Mouse (Mus musculus): ENCODE results near the gene Fam111a. TPM values are rescaled to one million over a fixed set of nuclear protein-coding genes. Genes with fewer than 3 reads are reported as not detected.

The Fam111a gene
- polyA plus RNA-seq, 1 experiment from 2014 or later = 6.8 TPM

- peak overlapping the region; percentile 100 for H3K4me2 ChIP-seq (replicated peaks; ENCODE audit: low read depth)
- no peak for ATAC-seq
- no peaks in the 10 kb centered on the region for H3K9me3 ChIP-seq (ENCODE audit: control insufficient read depth)
- no peaks in the 10 kb centered on the region for H3K36me3 ChIP-seq (ENCODE audit: control insufficient read depth, insufficient read depth)
- 0 out of 2 replicates have a peak, but pooled peaks cover 7% of the 10 kb centered on the region for H3K4me1 ChIP-seq (replicated peaks; ENCODE audit: control insufficient read depth, insufficient read depth, low read length)
- peak overlapping the region; percentile 61 for H3K4me3 ChIP-seq (ENCODE audit: low read depth, low read length)
- 0 out of 2 replicates have a peak overlapping the region, but pooled peaks have one; percentile 68 for H3K9ac ChIP-seq (ENCODE audit: low read depth, low read length)
- H3K27ac ChIP-seq (ENCODE audit: low read depth, low read length) = no peak overlapping the region; the same call in 1 of the 2 replicates
- 11% methylated on average over 3 of the region's 3 CpGs for WGBS
- TF ChIP-seq CTCF (IDR thresholded peaks at IDR 0.05; ENCODE audit: low read depth) = no peak
- H3K27me3 ChIP-seq (replicated peaks; ENCODE audit: control insufficient read depth, insufficient read depth, low read length) = no peaks in the 10 kb centered on the region
Measured at GRCm38 (mm10) chr19:12500124-12500523, 45.4 kb upstream of the Fam111a start.

GRCm38 (mm10) chr19:12500881-12501311 lies 44.6 kb upstream of the Fam111a start:
- TF ChIP-seq CTCF (IDR thresholded peaks at IDR 0.05; ENCODE audit: low read depth) = peak; percentile 33
- Histone ChIP-seq H3K27ac (ENCODE audit: low read depth, low read length) (peak overlapping the region; percentile 81), H3K9me3 (ENCODE audit: control insufficient read depth) (no peaks in the 10 kb centered on the region), H3K4me3 (ENCODE audit: low read depth, low read length) (peak overlapping the region; percentile 61), H3K4me1 (replicated peaks; ENCODE audit: control insufficient read depth, insufficient read depth, low read length) (0 out of 2 replicates have a peak, but pooled peaks cover 7% of the 10 kb centered on the region), H3K36me3 (ENCODE audit: control insufficient read depth, insufficient read depth) (no peaks in the 10 kb centered on the region), H3K27me3 (replicated peaks; ENCODE audit: control insufficient read depth, insufficient read depth, low read length) (no peaks in the 10 kb centered on the region), H3K9ac (ENCODE audit: low read depth, low read length) (peak overlapping the region; percentile 68), H3K4me2 (replicated peaks; ENCODE audit: low read depth) (peak overlapping the region; percentile 100)
- WGBS = under 1% methylated on average over 38 of the region's 38 CpGs
- ATAC-seq = peak; percentile 55

- peak; percentile 94 for ATAC-seq
- WGBS = under 1% methylated on average over 80 of the region's 80 CpGs
- Histone ChIP-seq H3K4me1 (replicated peaks; ENCODE audit: control insufficient read depth, insufficient read depth, low read length) (0 out of 2 replicates have a peak, but pooled peaks cover 7% of the 10 kb centered on the region), H3K9me3 (ENCODE audit: control insufficient read depth) (no peaks in the 10 kb centered on the region), H3K36me3 (ENCODE audit: control insufficient read depth, insufficient read depth) (no peaks in the 10 kb centered on the region), H3K27ac (ENCODE audit: low read depth, low read length) (peak within 1 kb of the TSS; percentile 81), H3K27me3 (replicated peaks; ENCODE audit: control insufficient read depth, insufficient read depth, low read length) (no peaks in the 10 kb centered on the region), H3K4me2 (replicated peaks; ENCODE audit: low read depth) (peak within 1 kb of the TSS; percentile 100), H3K9ac (ENCODE audit: low read depth, low read length) (peak within 1 kb of the TSS; percentile 68), H3K4me3 (ENCODE audit: low read depth, low read length) (peak within 1 kb of the TSS; percentile 61)
- peak; percentile 98 for TF ChIP-seq CTCF (IDR thresholded peaks at IDR 0.05; ENCODE audit: low read depth)
Measured at GRCm38 (mm10) chr19:12501370-12502347, 43.9 kb upstream of the Fam111a start, which contains the start of gene Dtx4. Gene Dtx4, minus strand, starts transcription at chr19:12501454.

GRCm38 (mm10) chr19:12502756-12503155 lies 42.8 kb upstream of the Fam111a start:
- Histone ChIP-seq H3K27ac (ENCODE audit: low read depth, low read length) (no peak overlapping the region), H3K9me3 (ENCODE audit: control insufficient read depth) (no peaks in the 10 kb centered on the region), H3K9ac (ENCODE audit: low read depth, low read length) (no peak overlapping the region), H3K4me1 (replicated peaks; ENCODE audit: control insufficient read depth, insufficient read depth, low read length) (0 out of 2 replicates have a peak, but pooled peaks cover 7% of the 10 kb centered on the region), H3K4me3 (ENCODE audit: low read depth, low read length) (no peak overlapping the region), H3K4me2 (replicated peaks; ENCODE audit: low read depth) (no peak overlapping the region), H3K27me3 (replicated peaks; ENCODE audit: control insufficient read depth, insufficient read depth, low read length) (no peaks in the 10 kb centered on the region), H3K36me3 (ENCODE audit: control insufficient read depth, insufficient read depth) (no peaks in the 10 kb centered on the region)
- no peak for ATAC-seq
- 61% methylated on average over 7 of the region's 7 CpGs for WGBS
- TF ChIP-seq CTCF (IDR thresholded peaks at IDR 0.05; ENCODE audit: low read depth) = no peak

GRCm38 (mm10) chr19:12514621-12515020 lies 30.9 kb upstream of the Fam111a start:
- H3K4me3 ChIP-seq (ENCODE audit: low read depth, low read length) = no peak overlapping the region
- no peaks in the 10 kb centered on the region for H3K27me3 ChIP-seq (replicated peaks; ENCODE audit: control insufficient read depth, insufficient read depth, low read length)
- no peaks in the 10 kb centered on the region for H3K9me3 ChIP-seq (ENCODE audit: control insufficient read depth)
- no peak overlapping the region for H3K4me2 ChIP-seq (replicated peaks; ENCODE audit: low read depth)
- H3K36me3 ChIP-seq (ENCODE audit: control insufficient read depth, insufficient read depth) = no peaks in the 10 kb centered on the region
- H3K9ac ChIP-seq (ENCODE audit: low read depth, low read length) = no peak overlapping the region
- H3K4me1 ChIP-seq (replicated peaks; ENCODE audit: control insufficient read depth, insufficient read depth, low read length) = no peaks in the 10 kb centered on the region
- no peak overlapping the region for H3K27ac ChIP-seq (ENCODE audit: low read depth, low read length)
- TF ChIP-seq CTCF (IDR thresholded peaks at IDR 0.05; ENCODE audit: low read depth) = no peak
- ATAC-seq = no peak

Measured in intestine, postnatal 0 days (tissue).